Mouse (Mus musculus): Measurements from ENCODE around the gene Trim10.
A peak's percentile ranks its signal among the peaks of the same experiment; 100 is the strongest.

Trim10 gene

GRCm38 (mm10) chr17:36914108-36914507, 44.7 kb downstream of the Trim10 start:
- peak; percentile 88 for DNase-seq

- DNase-seq = peak; percentile 78
Measured at GRCm38 (mm10) chr17:36915076-36915475, 45.7 kb downstream of the Trim10 start.

DNA sequence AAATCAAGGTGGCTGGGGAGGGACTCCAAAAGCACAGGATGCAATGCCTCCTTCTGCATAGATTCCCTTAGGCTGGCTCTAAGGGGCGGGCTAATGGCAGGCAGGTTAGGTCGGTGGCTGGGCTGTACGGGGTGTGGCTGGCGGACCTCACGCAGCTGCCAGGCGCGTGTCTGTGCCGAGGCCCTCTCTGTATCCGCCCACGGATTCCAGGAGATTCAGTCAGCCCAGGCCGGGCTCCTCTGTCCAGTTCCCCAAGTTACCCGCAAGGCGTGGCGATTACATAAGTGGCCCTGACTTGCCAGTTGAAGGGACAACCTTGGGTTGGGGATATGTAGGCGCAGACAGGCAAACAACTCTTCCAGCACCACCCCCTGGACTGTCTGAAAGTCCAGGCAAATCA, 50.9 kb downstream of the Trim10 start:
- DNase-seq = no peak

- DNase-seq = no peak
Measured at GRCm38 (mm10) chr17:36922715-36923114, 53.3 kb downstream of the Trim10 start.

GRCm38 (mm10) chr17:36923491-36923890, 54.1 kb downstream of the Trim10 start:
- no peak for DNase-seq
